Mouse (Mus musculus) liver, embryonic 14.5 days (tissue): Measurements from ENCODE around the gene Efs. TPM values are rescaled to one million over a fixed set of nuclear protein-coding genes. Genes with fewer than 3 reads are reported as not detected.
"Not testable (repeated sequence)": the region's sequence is repeated elsewhere in the genome, so short reads cannot be mapped to it uniquely, and the experiment has no call there.

ENCODE experiments used
- ATAC-seq: fragments of 200-750 bp; cut with Nextera tagmentation; 2 replicates; pipeline ENCODE4 v1.8.0; 2017; ENCODE audit warnings: moderate number of reproducible peaks, mild to moderate bottlenecking, moderate library complexity; ENCODE audit not compliant: insufficient read depth
- DNase-seq, 3 experiments: peaks; one replicate each; pipeline ENCODE4 v3.0.0-alpha.2; 2012 to 2013; ENCODE audit warnings: low read depth in 3 of 3, low spot score in 3 of 3
- H3K27ac ChIP-seq: fragments of 300-500 bp; sonication (generic); 2 replicates; pipeline ENCODE4 v1.5.1; 2014; ENCODE audit warnings: moderate library complexity, mild to moderate bottlenecking, control low read depth, inconsistent platforms
- H3K27me3 ChIP-seq: fragments of 300-500 bp; sonication (generic); 2 replicates; pipeline ENCODE4 v1.6.1; 2014; ENCODE audit warnings: mild to moderate bottlenecking, low read length, moderate library complexity; ENCODE audit not compliant: control insufficient read depth, insufficient read depth
- H3K36me3 ChIP-seq: fragments of 300-500 bp; sonication (generic); replicated peaks from 2 replicates; pipeline ENCODE4 v1.6.1; 2014; ENCODE audit warnings: low read depth; ENCODE audit not compliant: control insufficient read depth, insufficient read depth
- H3K4me1 ChIP-seq, 2 experiments: fragments of 200-500 bp in 1 of 2; fragments of 300-500 bp in 1 of 2; sonication (generic) in 1 of 2; replicated peaks; 2 replicates each; pipeline ENCODE4 v1.6.1; 2012 to 2014; ENCODE audit warnings: antibody characterized with exemption in 1 of 2, inconsistent platforms in 1 of 2, low read length in 1 of 2; ENCODE audit not compliant: control insufficient read depth in 2 of 2, insufficient read depth in 2 of 2
- H3K4me2 ChIP-seq: fragments of 300-500 bp; sonication (generic); 2 replicates; pipeline ENCODE4 v1.6.1; 2014; ENCODE audit warnings: low read depth, mild to moderate bottlenecking, control low read depth, moderate library complexity
- H3K4me3 ChIP-seq, 2 experiments: fragments of 200-500 bp in 1 of 2; fragments of 300-500 bp in 1 of 2; sonication (generic) in 1 of 2; 2 replicates each; pipeline ENCODE4 v1.5.1; 2012 to 2014; ENCODE audit warnings: low read depth in 2 of 2, low read length in 2 of 2, mild to moderate bottlenecking in 2 of 2, control low read depth in 1 of 2, inconsistent platforms in 1 of 2, moderate library complexity in 1 of 2; ENCODE audit not compliant: insufficient read depth in 1 of 2
- H3K9ac ChIP-seq: fragments of 300-500 bp; sonication (generic); replicated peaks from 2 replicates; pipeline ENCODE4 v1.6.1; 2014; ENCODE audit warnings: mild to moderate bottlenecking, control low read depth, moderate library complexity
- H3K9me3 ChIP-seq: fragments of 300-500 bp; sonication (generic); 2 replicates; pipeline ENCODE4 v1.6.1; 2016; ENCODE audit warnings: low read length, mixed read lengths; ENCODE audit not compliant: control insufficient read depth
- CTCF ChIP-seq: IDR thresholded peaks from 2 replicates; pipeline ENCODE4 v1.5.1; 2016; ENCODE audit warnings: antibody characterized with exemption, low read depth, control low read depth
- EP300 ChIP-seq: IDR thresholded peaks from 2 replicates; pipeline ENCODE4 v1.6.1; 2016; ENCODE audit warnings: antibody characterized with exemption, low read depth
- WGBS: fragments of 180-500 bp; shearing (Covaris S2); extraction: QIAGEN DNeasy Blood & Tissue Kit; methylation state at CpG from one replicate; pipeline ENCODE4 v1.1.7; 2014; ENCODE audit not compliant: insufficient replicate concordance; 5-methylcytosine and 5-hydroxymethylcytosine counted together
- polyA plus RNA-seq, 2 experiments: library from polyadenylated mRNA; depleted of rRNA in 1 of 2; stranded (reverse) in 1 of 2; unstranded in 1 of 2; fragments of >200 nt; fragmentation: Nextera tagmentation in 1 of 2; extraction: Ambion mirVana in 1 of 2; gene quantifications; 2 replicates each; pipeline versions ENCODE4 v1.2.1 to v1.2.3; 2012 to 2014

Gene Efs
- polyA plus RNA-seq (2012; rRNA removed) (0.54 and 0.69 TPM in 2 replicates), polyA plus RNA-seq (2014; fragmentation: Nextera tagmentation; extraction: Ambion mirVana) (0.23 and 0.39 TPM in 2 replicates)

- Histone ChIP-seq H3K9ac (no peak within 1 kb of the TSS), H3K27me3 (peaks cover 43% of the 10 kb centered on the region), H3K4me2 (peak within 1 kb of the TSS; percentile 55), H3K27ac (no peak within 1 kb of the TSS), H3K4me3 (peak within 1 kb of the TSS; percentile 11 to 36), H3K4me1 (peaks cover 8 to 12% of the 10 kb centered on the region in 2 experiments), H3K36me3 (no peaks in the 10 kb centered on the region), H3K9me3 (no peaks in the 10 kb centered on the region)
- WGBS, result 7% methylated on average over 56 of the region's 57 CpGs
- no peak for TF ChIP-seq EP300
- no peak for TF ChIP-seq CTCF
- ATAC-seq (no peak), DNase-seq (no peak)
These were observed at the start of gene Efs for GRCm38 (mm10) chr14:54925349-54926342. Gene Efs, minus strand, starts transcription at chr14:54926126.

GRCm38 (mm10) chr14:54974068-54974791 is 48.3 kb upstream of the Efs start:
- Histone ChIP-seq H3K36me3 (no peaks in the 10 kb centered on the region), H3K9ac (no peak overlapping the region), H3K4me3 (no peak overlapping the region), H3K27ac (no peak overlapping the region), H3K4me1 (no peaks in the 10 kb centered on the region), H3K27me3 (no peaks in the 10 kb centered on the region), H3K9me3 (no peaks in the 10 kb centered on the region), H3K4me2 (no peak overlapping the region)
- no peak for TF ChIP-seq EP300
- TF ChIP-seq CTCF, result no peak
- ATAC-seq (no peak), DNase-seq (no peak)
- 59% methylated on average over 6 of the region's 6 CpGs for WGBS

GRCm38 (mm10) chr14:54972786-54973185 is 46.9 kb upstream of the Efs start:
- not testable (repeated sequence) for H3K36me3 ChIP-seq, H3K9me3 ChIP-seq, H3K27me3 ChIP-seq, H3K27ac ChIP-seq, H3K9ac ChIP-seq, H3K4me1 ChIP-seq, DNase-seq, ATAC-seq, H3K4me2 ChIP-seq, H3K4me3 ChIP-seq
- WGBS, result 70% methylated on average over 8 of the region's 11 CpGs

GRCm38 (mm10) chr14:54968344-54968743 is 42.4 kb upstream of the Efs start:
- Histone ChIP-seq H3K27me3 (no peaks in the 10 kb centered on the region), H3K36me3 (no peaks in the 10 kb centered on the region), H3K4me2 (no peak overlapping the region), H3K4me3 (no peak overlapping the region), H3K27ac (no peak overlapping the region), H3K4me1 (no peaks in the 10 kb centered on the region), H3K9me3 (no peaks in the 10 kb centered on the region), H3K9ac (no peak overlapping the region)
- TF ChIP-seq EP300 (no peak), CTCF (no peak)
- DNase-seq (no peak), ATAC-seq (no peak)

- Histone ChIP-seq H3K9me3 (no peaks in the 10 kb centered on the region), H3K4me3 (no peak overlapping the region), H3K9ac (no peak overlapping the region), H3K27me3 (no peaks in the 10 kb centered on the region), H3K27ac (no peak overlapping the region), H3K36me3 (no peaks in the 10 kb centered on the region), H3K4me2 (no peak overlapping the region), H3K4me1 (no peaks in the 10 kb centered on the region)
- no peak for DNase-seq
- no peak for TF ChIP-seq EP300
- no peak for TF ChIP-seq CTCF
- WGBS, result 48% methylated on average over 3 of the region's 3 CpGs
- no peak for ATAC-seq
These were observed 41.9 kb upstream of the Efs start for GRCm38 (mm10) chr14:54967874-54968273.
